Mouse (Mus musculus) ES-E14 (cell line): Measurements from ENCODE around the gene Ring1.

Experiments
- CHD2 ChIP-seq: IDR thresholded peaks from 2 replicates; pipeline ENCODE4 v1.6.1; 2014; ENCODE audit warnings: mild to moderate bottlenecking, low read depth, low read length, inconsistent platforms
- MAFK ChIP-seq: IDR thresholded peaks from 2 replicates; pipeline ENCODE4 v1.6.1; 2014; ENCODE audit warnings: mild to moderate bottlenecking, low read depth, low read length, inconsistent platforms; ENCODE audit not compliant: insufficient read depth
- ZC3H11A ChIP-seq: IDR thresholded peaks from 2 replicates; pipeline ENCODE4 v1.6.1; 2012; ENCODE audit warnings: low read depth, mild to moderate bottlenecking, inconsistent platforms, low read length, borderline replicate concordance
- ZNF384 ChIP-seq: IDR thresholded peaks from 2 replicates; pipeline ENCODE4 v1.6.1; 2012; ENCODE audit warnings: low read depth, low read length, inconsistent platforms

- TF ChIP-seq CHD2 (no peak), MAFK (no peak), ZC3H11A (no peak), ZNF384 (no peak)
Observed at GRCm38 (mm10) chr17:34038878-34039561, 14.5 kb upstream of the Ring1 start, which contains the start of gene Col11a2.
